13 mouse cellular contexts compared by ENCODE assay signal in the genomic region with DNA sequence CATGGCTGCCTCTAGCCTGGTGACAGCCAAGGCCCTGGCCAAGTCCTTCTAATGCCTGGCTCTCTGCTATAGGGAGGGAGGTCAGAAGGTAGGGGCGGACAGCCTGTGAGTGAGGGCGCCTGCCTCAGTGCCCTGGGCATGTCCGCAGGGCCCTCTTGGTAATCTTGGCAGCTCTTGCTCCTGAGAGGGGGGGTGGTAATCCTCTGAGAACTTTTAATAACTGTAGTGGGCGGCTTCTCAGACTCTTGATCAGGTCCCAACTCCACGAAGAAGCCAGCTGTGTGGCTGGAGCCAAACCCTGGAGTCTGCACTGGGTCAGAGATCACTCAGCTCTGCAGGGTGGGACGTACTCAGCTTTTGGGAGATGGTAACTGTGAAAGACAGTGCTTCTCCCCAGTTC. TPM values are rescaled to one million over a fixed set of nuclear protein-coding genes. Genes with fewer than 3 reads are reported as not detected.
DNase-seq lines count a peak whose midpoint lies in the region; ATAC-seq lines count a peak whose summit lies in the region.
"Had no signal": no experiment of that assay in that cellular context is flagged by ENCODE, and none has a peak within 500 bp of the region (broad histone marks: within the 10 kb centered on the region; RNA-seq: fewer than 3 reads in every experiment).

No protein-coding gene starts in this region.

- no peaks in the 10 kb centered on the region for H3K36me3 ChIP-seq in heart, embryonic 12.5 days
- H3K36me3 ChIP-seq in lung, embryonic 15.5 days, result no peaks in the 10 kb centered on the region
- H3K36me3 ChIP-seq: kidney, embryonic 15.5 days had no signal

- H3K27ac ChIP-seq in heart, embryonic 12.5 days (ENCODE audit: poor library complexity, severe bottlenecking), result no peak overlapping the region
- H3K27ac ChIP-seq in lung, embryonic 15.5 days, result no peak overlapping the region
- H3K27ac ChIP-seq: kidney, embryonic 15.5 days had no signal

- H3K9me3 ChIP-seq in heart, embryonic 12.5 days (replicated peaks), result no peaks in the 10 kb centered on the region
- no peaks in the 10 kb centered on the region for H3K9me3 ChIP-seq in lung, embryonic 15.5 days
- H3K9me3 ChIP-seq: kidney, embryonic 15.5 days had no signal

- intact Hi-C loops in heart, postnatal 10 days (cut with DNase I), result no loop called here

- 77% methylated on average over 6 of the region's 6 CpGs for WGBS in heart, embryonic 12.5 days
- WGBS in lung, embryonic 15.5 days, result 62% methylated on average over 6 of the region's 6 CpGs

- peak; percentile 43 for DNase-seq in adrenal gland, postnatal 10 days
- DNase-seq in adrenal gland, postnatal 36 days, result no peak
- DNase-seq in heart, postnatal 10 days, result peak; percentile 29 to 46
- no peak for DNase-seq in lung, postnatal 4 days
- DNase-seq in gastrocnemius, postnatal 25 days, result peak; percentile 28
- DNase-seq in cerebellum, adult 8-10 months, result no peak
- DNase-seq: embryo, embryonic 11 days; layer of hippocampus, postnatal 36 days; left cerebral cortex, postnatal 4 days had no signal

- no peak overlapping the region for H3K4me3 ChIP-seq in heart, embryonic 12.5 days
- no peak overlapping the region for H3K4me3 ChIP-seq in lung, embryonic 15.5 days
- H3K4me3 ChIP-seq: kidney, embryonic 15.5 days had no signal

- H3K9ac ChIP-seq in heart, embryonic 12.5 days, result no peak overlapping the region
- H3K9ac ChIP-seq in lung, embryonic 15.5 days, result no peak overlapping the region
- H3K9ac ChIP-seq: kidney, embryonic 15.5 days had no signal

- peaks cover 25% of the 10 kb centered on the region for H3K27me3 ChIP-seq in heart, embryonic 12.5 days (replicated peaks)
- peaks cover 28% of the 10 kb centered on the region for H3K27me3 ChIP-seq in lung, embryonic 15.5 days

- peaks cover 4% of the 10 kb centered on the region; the same call in 1 of the 2 replicates for H3K4me1 ChIP-seq in heart, embryonic 12.5 days (replicated peaks)
- H3K4me1 ChIP-seq in lung, embryonic 15.5 days, result peaks cover 8% of the 10 kb centered on the region; the same call in 1 of the 2 replicates

- no peak for ATAC-seq in heart, embryonic 12.5 days (ENCODE audit: insufficient number of reproducible peaks, low FRiP score)
- peak; percentile 33; the same call in 1 of the 2 replicates for ATAC-seq in lung, embryonic 15.5 days (ENCODE audit: borderline replicate concordance, extremely low read depth, low FRiP score, low TSS enrichment)
- ATAC-seq: forebrain, embryonic 14.5 days had no signal

- H3K4me2 ChIP-seq in heart, embryonic 12.5 days, result no peak overlapping the region
- no peak overlapping the region for H3K4me2 ChIP-seq in lung, embryonic 15.5 days
- H3K4me2 ChIP-seq: kidney, embryonic 15.5 days had no signal

RNA-seq across cellular contexts. Expression of gene Zc3h12d, which starts 31.9 kb away (rescaled TPM):
- total RNA-seq in adrenal gland, postnatal 10 days (2021), result 1 to 10 TPM in 1 of 2 experiments, under 1 TPM in 1; 1.00 to 1.1 TPM
- total RNA-seq in adrenal gland, postnatal 36 days (2021), result under 1 TPM; 0.13 to 0.33 TPM
- total RNA-seq in heart, postnatal 10 days (2021), result under 1 TPM; 0.17 to 0.25 TPM
- 0.15 and 0.22 TPM in 2 replicates for polyA plus RNA-seq in heart, embryonic 12.5 days (2016; fragmentation: Nextera tagmentation; extraction: Ambion mirVana)
- 0.14 and 0.23 TPM in 2 replicates for polyA plus RNA-seq in lung, embryonic 15.5 days (2015; fragmentation: Nextera tagmentation; extraction: Ambion mirVana)
- total RNA-seq in gastrocnemius, postnatal 25 days (2021), result under 1 TPM in 1 of 2 experiments, not detected in 1; 0.05 TPM
- polyA plus RNA-seq: forebrain, embryonic 14.5 days had no signal

Comparison
In these comparisons a context has a peak if more than half of its experiments do, and no peak if none do; other contexts are left out.
1. DNase-seq: peak in adrenal gland, postnatal 10 days (single experiment), heart, postnatal 10 days (2 of 2) and gastrocnemius, postnatal 25 days (single experiment); none in adrenal gland, postnatal 36 days (0 of 2), lung, postnatal 4 days (0 of 2) and cerebellum, adult 8-10 months (single experiment).